Mouse (Mus musculus) kidney, adult 2 months (tissue): ENCODE results near the gene Rccd1.

Experiments used
- CTCF ChIP-seq: fragments of 200-500 bp; conservative IDR thresholded peaks from 2 replicates; pipeline ENCODE4 v1.5.1; 2011; ENCODE audit warnings: low read depth, mild to moderate bottlenecking, control low read depth, low read length, moderate library complexity, mixed read lengths; ENCODE audit not compliant: insufficient read depth, insufficient read length
- POLR2A ChIP-seq: fragments of 200-500 bp; IDR thresholded peaks from one replicate; pipeline ENCODE4 v1.6.1; 2011; ENCODE audit warnings: low read depth, low read length, control low read depth

DNA sequence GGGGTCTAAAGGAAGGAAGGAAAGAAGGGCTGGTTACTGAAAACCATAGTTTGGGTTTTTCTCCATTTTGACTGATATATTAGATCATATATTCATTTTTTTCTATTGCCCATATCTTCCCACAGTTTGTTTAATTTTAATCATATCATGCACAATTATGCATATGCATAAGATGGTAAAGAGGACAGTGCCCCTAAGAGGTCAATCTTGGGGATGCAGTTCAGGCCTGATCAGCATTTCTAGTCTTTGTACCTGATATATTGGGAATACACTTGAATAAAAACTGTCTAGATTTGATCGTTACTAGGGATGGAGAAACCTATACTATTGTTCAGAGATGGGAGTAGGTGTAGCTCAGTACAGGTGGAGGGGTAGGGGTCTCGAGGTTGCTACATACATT lies 43.3 kb downstream of the Rccd1 start:
- TF ChIP-seq CTCF (no peak), POLR2A (no peak)
